Mouse (Mus musculus): ENCODE data around the gene Dcun1d2. TPM values are rescaled to one million over a fixed set of nuclear protein-coding genes. Genes with fewer than 3 reads are reported as not detected.

Gene Dcun1d2
- polyA plus RNA-seq, 1 experiment: 3.9 TPM

- Histone ChIP-seq H3K9me3 (no peaks in the 10 kb centered on the region), H3K4me1 (peaks cover 51% of the 10 kb centered on the region), H3K27me3 (replicated peaks) (no peaks in the 10 kb centered on the region), H3K4me3 (replicated peaks) (no peak overlapping the region), H3K36me3 (replicated peaks; ENCODE audit: low read length) (peaks cover 56% of the 10 kb centered on the region)
- no peak for TF ChIP-seq FLI1 (IDR thresholded peaks at IDR 0.05; ENCODE audit: low read length)
- no peak for TF ChIP-seq GATA1 (IDR thresholded peaks at IDR 0.05; ENCODE audit: borderline replicate concordance, low read length)
These were observed 20.4 kb downstream of the Dcun1d2 start for GRCm38 (mm10) chr8:13267566-13267965.

- H3K9me3 ChIP-seq: no peaks in the 10 kb centered on the region
- no peaks in the 10 kb centered on the region for H3K27me3 ChIP-seq (replicated peaks)
- H3K4me3 ChIP-seq (replicated peaks): peak overlapping the region; percentile 79
- H3K4me1 ChIP-seq: peaks cover 77% of the 10 kb centered on the region
- TF ChIP-seq GATA1 (IDR thresholded peaks at IDR 0.05; ENCODE audit: borderline replicate concordance, low read length) (no peak), FLI1 (IDR thresholded peaks at IDR 0.05; ENCODE audit: low read length) (no peak)
- H3K36me3 ChIP-seq (replicated peaks; ENCODE audit: low read length): peaks cover 63% of the 10 kb centered on the region
These were observed 24.6 kb downstream of the Dcun1d2 start for GRCm38 (mm10) chr8:13263376-13263775.

GRCm38 (mm10) chr8:13254019-13254418, 33.9 kb downstream of the Dcun1d2 start, which contains the start of gene Adprhl1:
Gene Adprhl1 (minus strand): TSS chr8:13254162.
- peaks cover 55% of the 10 kb centered on the region for H3K4me1 ChIP-seq
- peaks cover 42% of the 10 kb centered on the region for H3K36me3 ChIP-seq (replicated peaks; ENCODE audit: low read length)
- H3K27me3 ChIP-seq (replicated peaks): peaks cover 29% of the 10 kb centered on the region
- peak within 1 kb of the TSS; percentile 36 for H3K4me3 ChIP-seq (replicated peaks)
- H3K9me3 ChIP-seq: peaks cover 4% of the 10 kb centered on the region; the same call in 1 of the 2 replicates
- TF ChIP-seq FLI1 (IDR thresholded peaks at IDR 0.05; ENCODE audit: low read length) (no peak), GATA1 (IDR thresholded peaks at IDR 0.05; ENCODE audit: borderline replicate concordance, low read length) (no peak)

GRCm38 (mm10) chr8:13253413-13253812, 34.5 kb downstream of the Dcun1d2 start:
- no peak for TF ChIP-seq FLI1 (IDR thresholded peaks at IDR 0.05; ENCODE audit: low read length)
- no peak for TF ChIP-seq GATA1 (IDR thresholded peaks at IDR 0.05; ENCODE audit: borderline replicate concordance, low read length)

GRCm38 (mm10) chr8:13252837-13253236, 35.1 kb downstream of the Dcun1d2 start:
- peaks cover 31% of the 10 kb centered on the region for H3K36me3 ChIP-seq (replicated peaks; ENCODE audit: low read length)
- H3K4me1 ChIP-seq: peaks cover 46% of the 10 kb centered on the region

More at GRCm38 (mm10) chr8:13253413-13253812, 34.5 kb downstream of the Dcun1d2 start:
- Histone ChIP-seq H3K4me1 (peaks cover 52% of the 10 kb centered on the region), H3K36me3 (replicated peaks; ENCODE audit: low read length) (peaks cover 36% of the 10 kb centered on the region), H3K9me3 (peaks cover 9% of the 10 kb centered on the region; the same call in 1 of the 2 replicates), H3K4me3 (replicated peaks) (no peak overlapping the region), H3K27me3 (replicated peaks) (peaks cover 35% of the 10 kb centered on the region)

GRCm38 (mm10) chr8:13244343-13244880, 43.5 kb downstream of the Dcun1d2 start:
- H3K27me3 ChIP-seq (replicated peaks): peaks cover 89% of the 10 kb centered on the region
- TF ChIP-seq FLI1 (IDR thresholded peaks at IDR 0.05; ENCODE audit: low read length) (no peak), GATA1 (IDR thresholded peaks at IDR 0.05; ENCODE audit: borderline replicate concordance, low read length) (no peak)
- no peak overlapping the region for H3K4me3 ChIP-seq (replicated peaks)
- peaks cover 22% of the 10 kb centered on the region for H3K9me3 ChIP-seq
- H3K36me3 ChIP-seq (replicated peaks; ENCODE audit: low read length): no peaks in the 10 kb centered on the region
- H3K4me1 ChIP-seq: peaks cover 11% of the 10 kb centered on the region

More at GRCm38 (mm10) chr8:13252837-13253236, 35.1 kb downstream of the Dcun1d2 start:
- Histone ChIP-seq H3K9me3 (peaks cover 14% of the 10 kb centered on the region), H3K27me3 (replicated peaks) (peaks cover 41% of the 10 kb centered on the region), H3K4me3 (replicated peaks) (no peak overlapping the region)
- TF ChIP-seq GATA1 (IDR thresholded peaks at IDR 0.05; ENCODE audit: borderline replicate concordance, low read length) (no peak), FLI1 (IDR thresholded peaks at IDR 0.05; ENCODE audit: low read length) (no peak)

- Histone ChIP-seq H3K36me3 (replicated peaks; ENCODE audit: low read length) (no peaks in the 10 kb centered on the region), H3K9me3 (peaks cover 12% of the 10 kb centered on the region), H3K4me3 (replicated peaks) (no peak overlapping the region), H3K4me1 (peaks cover 7% of the 10 kb centered on the region), H3K27me3 (replicated peaks) (peaks cover 84% of the 10 kb centered on the region)
- no peak for TF ChIP-seq FLI1 (IDR thresholded peaks at IDR 0.05; ENCODE audit: low read length)
These were observed 44.7 kb downstream of the Dcun1d2 start for GRCm38 (mm10) chr8:13242985-13243870.

GRCm38 (mm10) chr8:13240691-13241090, 47.2 kb downstream of the Dcun1d2 start:
- H3K4me3 ChIP-seq (replicated peaks): no peak overlapping the region
- no peaks in the 10 kb centered on the region for H3K36me3 ChIP-seq (replicated peaks; ENCODE audit: low read length)
- peaks cover 73% of the 10 kb centered on the region for H3K27me3 ChIP-seq (replicated peaks)
- peaks cover 9% of the 10 kb centered on the region for H3K4me1 ChIP-seq
- H3K9me3 ChIP-seq: no peaks in the 10 kb centered on the region
- TF ChIP-seq FLI1 (IDR thresholded peaks at IDR 0.05; ENCODE audit: low read length) (no peak), GATA1 (IDR thresholded peaks at IDR 0.05; ENCODE audit: borderline replicate concordance, low read length) (no peak)

- peaks cover 73% of the 10 kb centered on the region for H3K27me3 ChIP-seq (replicated peaks)
These were observed 47.9 kb downstream of the Dcun1d2 start for GRCm38 (mm10) chr8:13240055-13240454.

GRCm38 (mm10) chr8:13234803-13235202, 53.1 kb downstream of the Dcun1d2 start:
- no peak overlapping the region for H3K4me3 ChIP-seq (replicated peaks)
- H3K36me3 ChIP-seq (replicated peaks; ENCODE audit: low read length): no peaks in the 10 kb centered on the region
- peaks cover 72% of the 10 kb centered on the region for H3K27me3 ChIP-seq (replicated peaks)
- H3K4me1 ChIP-seq: peaks cover 14% of the 10 kb centered on the region
- TF ChIP-seq FLI1 (IDR thresholded peaks at IDR 0.05; ENCODE audit: low read length): no peak
- no peak for TF ChIP-seq GATA1 (IDR thresholded peaks at IDR 0.05; ENCODE audit: borderline replicate concordance, low read length)
- H3K9me3 ChIP-seq: no peaks in the 10 kb centered on the region

More at GRCm38 (mm10) chr8:13240055-13240454, 47.9 kb downstream of the Dcun1d2 start:
- Histone ChIP-seq H3K9me3 (no peaks in the 10 kb centered on the region), H3K36me3 (replicated peaks; ENCODE audit: low read length) (no peaks in the 10 kb centered on the region), H3K4me3 (replicated peaks) (peak overlapping the region; percentile 64), H3K4me1 (peaks cover 9% of the 10 kb centered on the region)
- TF ChIP-seq GATA1 (IDR thresholded peaks at IDR 0.05; ENCODE audit: borderline replicate concordance, low read length): no peak
- TF ChIP-seq FLI1 (IDR thresholded peaks at IDR 0.05; ENCODE audit: low read length): no peak

Data from megakaryocyte, embryonic 14.5 days (primary cell).